Mouse (Mus musculus) bone marrow, adult 2 months (tissue): ENCODE data around the gene Mcm6.

Source experiments
- CTCF ChIP-seq: fragments of 200-500 bp; IDR thresholded peaks from 2 replicates; pipeline ENCODE4 v1.5.1; 2011; ENCODE audit warnings: low read length, control low read depth; ENCODE audit not compliant: control insufficient read depth, insufficient read depth
- POLR2A ChIP-seq: fragments of 200-500 bp; IDR thresholded peaks from 2 replicates; pipeline ENCODE4 v1.6.1; 2011; ENCODE audit warnings: low read depth, mild to moderate bottlenecking, control low read depth, low read length, borderline replicate concordance; ENCODE audit not compliant: control insufficient read depth

DNA sequence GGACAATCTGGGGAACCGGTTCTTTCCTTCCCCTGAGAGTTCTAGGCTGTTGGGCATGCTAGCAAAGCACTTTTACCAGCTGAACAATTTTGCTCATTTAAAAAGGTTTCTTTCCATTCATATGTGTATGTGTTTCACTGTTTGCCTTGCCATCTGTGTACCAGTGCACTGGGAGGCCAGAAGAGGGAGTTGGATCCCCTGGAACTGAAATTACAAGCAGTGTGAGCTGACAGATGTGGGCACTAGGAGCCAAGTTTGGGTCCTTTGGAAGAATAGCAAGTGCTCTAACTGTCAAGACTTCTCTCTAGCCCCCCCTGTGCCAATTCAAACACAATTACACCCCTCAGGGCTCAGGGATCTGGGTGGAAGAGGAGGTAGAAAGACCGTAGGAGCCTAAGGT lies 34.7 kb downstream of the Mcm6 start:
- TF ChIP-seq CTCF (no peak), POLR2A (no peak)
